Mouse (Mus musculus): Measurements from ENCODE around the gene Vmn2r48. TPM values are rescaled to one million over a fixed set of nuclear protein-coding genes. Genes with fewer than 3 reads are reported as not detected.

Vmn2r48 gene
- polyA plus RNA-seq (2017; shearing (Covaris generic)), result 0.14 TPM

DNA sequence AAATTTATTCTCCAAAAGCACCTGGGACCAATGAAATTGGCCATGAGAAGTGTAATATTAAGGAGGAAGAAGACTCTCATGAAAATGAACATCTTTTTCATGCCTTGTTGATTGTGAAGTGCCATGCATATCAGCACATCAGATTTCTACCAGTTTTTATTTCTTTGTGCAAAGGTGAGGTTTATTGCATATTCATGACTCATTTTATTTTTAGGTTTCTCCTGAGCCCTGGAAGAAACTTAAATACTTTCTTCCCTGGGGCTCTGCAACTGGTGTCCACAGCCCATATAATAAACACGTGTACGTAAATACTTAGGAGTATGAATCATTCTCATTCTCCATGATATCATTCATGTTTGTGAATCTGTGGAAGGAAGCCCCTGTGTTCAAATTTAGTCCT, at the start of gene Vmn2r48:
TSS of gene Vmn2r48 (minus strand) at position 101 of the 400 bp plus-strand sequence.

DNA sequence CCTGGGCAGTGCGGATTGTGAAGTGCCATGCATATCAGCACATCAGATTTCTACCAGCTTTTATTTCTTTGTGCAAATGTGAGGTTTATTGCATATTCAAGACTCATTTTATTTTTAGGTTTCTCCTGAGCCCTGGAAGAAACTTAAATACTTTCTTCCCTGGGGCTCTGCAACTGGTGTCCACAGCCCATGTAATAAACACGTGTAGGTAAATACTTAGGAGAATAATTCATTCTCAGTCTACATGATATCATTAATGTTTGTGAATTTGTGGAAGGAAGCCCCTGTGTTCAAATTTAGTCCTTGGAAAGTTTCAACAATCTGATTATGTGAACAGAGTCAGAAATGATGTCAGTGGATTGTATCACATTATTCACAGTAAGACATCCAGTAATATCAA, 38.8 kb upstream of the Vmn2r48 start, which contains the start of gene Vmn2r49:
TSS of gene Vmn2r49 (minus strand) at position 101 of the 400 bp plus-strand sequence.

Other genes starting within 250 kb of the Vmn2r48 start
- gene Vmn2r46, start 183.0 kb downstream of the Vmn2r48 start, polyA plus RNA-seq (2017; shearing (Covaris generic)), result not detected
- gene Vmn2r47, start 112.3 kb downstream of the Vmn2r48 start, polyA plus RNA-seq (2017; shearing (Covaris generic)), result not detected
- not detected for gene Vmn2r49, start 38.7 kb upstream of the Vmn2r48 start, polyA plus RNA-seq (2017; shearing (Covaris generic))
- not detected for gene Vmn2r50, start 99.7 kb upstream of the Vmn2r48 start, polyA plus RNA-seq (2017; shearing (Covaris generic))
- not detected for gene Vmn2r51, start 152.2 kb upstream of the Vmn2r48 start, polyA plus RNA-seq (2017; shearing (Covaris generic))
- 0.07 TPM for gene Vmn2r52, start 223.0 kb upstream of the Vmn2r48 start, polyA plus RNA-seq (2017; shearing (Covaris generic))